Mouse (Mus musculus): Measurements from ENCODE around the gene P2ry13.

P2ry13 gene

DNA sequence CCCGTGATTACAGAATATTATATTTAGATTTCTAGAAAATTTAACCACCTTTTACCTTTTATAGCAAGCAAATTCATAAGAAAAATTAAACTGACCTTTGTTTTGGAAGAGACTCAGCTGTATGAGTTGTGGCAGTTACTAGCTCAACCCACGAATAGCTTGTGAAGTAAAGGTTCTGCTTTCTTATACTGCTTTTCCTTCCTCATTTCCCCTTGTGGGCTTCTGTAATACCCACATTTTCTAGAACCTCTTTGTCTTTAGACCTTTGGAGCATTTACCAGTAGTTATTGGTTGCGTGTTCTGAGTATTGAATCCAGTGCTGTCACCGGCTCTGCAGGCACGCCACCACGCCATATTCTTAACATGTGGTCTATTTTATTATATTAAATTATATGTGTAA, at the start of gene P2ry13:
TSS of gene P2ry13 (minus strand) at position 156 of the 400 bp plus-strand sequence.
- DNase-seq (ENCODE audit: low read depth), result no peak

DNA sequence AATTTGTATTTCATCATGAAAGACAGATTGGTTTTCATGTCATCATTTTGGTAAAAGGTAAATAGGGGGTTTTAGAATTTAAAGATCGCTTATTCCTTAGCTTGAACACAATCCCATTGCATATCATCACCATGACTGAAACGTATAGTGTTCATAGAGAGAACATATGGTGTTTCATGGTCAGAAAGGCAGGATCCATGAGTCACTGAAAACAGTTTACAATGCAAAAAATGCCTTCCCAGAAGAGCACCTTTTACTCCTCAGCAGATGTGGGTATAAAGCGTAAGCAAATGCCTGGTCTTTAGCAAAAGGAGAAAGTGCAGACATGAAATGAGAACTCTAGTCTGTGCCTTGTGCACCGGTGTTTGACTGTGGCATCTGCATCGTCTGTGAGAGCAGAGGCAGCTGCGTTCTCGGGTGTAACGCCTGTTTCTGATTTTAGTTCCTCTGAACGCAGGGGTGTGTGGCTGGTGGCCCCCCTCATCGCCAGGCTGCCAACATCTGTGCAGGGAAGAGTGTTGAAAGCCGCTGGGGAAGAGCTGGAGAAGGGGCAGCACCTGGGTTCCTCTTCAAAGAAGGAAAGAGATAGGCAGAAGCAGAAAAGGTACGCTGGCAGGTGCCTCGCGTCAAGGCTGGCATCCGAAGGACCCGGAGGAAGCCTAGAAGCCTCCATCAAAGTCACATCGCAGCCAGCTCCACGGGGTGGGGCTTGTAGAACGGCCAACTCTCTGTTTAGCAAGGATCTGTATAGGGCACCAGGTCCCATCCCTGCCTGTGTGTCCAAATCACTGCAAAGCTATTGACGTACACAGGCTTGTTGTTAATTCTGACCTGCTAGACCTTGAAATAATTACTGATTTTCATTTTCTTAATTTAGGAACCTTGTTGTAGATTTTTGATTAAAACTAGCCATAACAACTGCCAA, 47.3 kb upstream of the P2ry13 start:
- no peak for DNase-seq (ENCODE audit: low read depth)

DNA sequence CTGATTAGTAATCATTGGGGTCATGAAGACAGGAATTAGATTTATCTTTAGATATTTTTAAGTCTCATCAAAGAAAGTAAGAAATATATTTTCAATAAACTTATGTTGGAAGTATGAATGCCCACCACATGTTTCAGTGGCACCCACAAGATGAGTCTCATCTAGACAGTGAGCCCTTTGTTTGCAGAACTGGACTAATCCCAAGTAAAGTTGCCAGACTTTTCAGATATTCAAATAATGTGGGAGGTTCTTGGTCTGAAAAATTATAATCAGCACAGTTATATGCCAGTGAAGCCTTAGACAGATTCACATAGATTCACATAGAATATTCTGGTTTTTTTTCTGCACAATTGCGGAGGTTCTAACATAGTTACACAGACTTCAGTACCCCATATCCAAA, 39.8 kb upstream of the P2ry13 start:
- no peak for DNase-seq (ENCODE audit: low read depth)

DNA sequence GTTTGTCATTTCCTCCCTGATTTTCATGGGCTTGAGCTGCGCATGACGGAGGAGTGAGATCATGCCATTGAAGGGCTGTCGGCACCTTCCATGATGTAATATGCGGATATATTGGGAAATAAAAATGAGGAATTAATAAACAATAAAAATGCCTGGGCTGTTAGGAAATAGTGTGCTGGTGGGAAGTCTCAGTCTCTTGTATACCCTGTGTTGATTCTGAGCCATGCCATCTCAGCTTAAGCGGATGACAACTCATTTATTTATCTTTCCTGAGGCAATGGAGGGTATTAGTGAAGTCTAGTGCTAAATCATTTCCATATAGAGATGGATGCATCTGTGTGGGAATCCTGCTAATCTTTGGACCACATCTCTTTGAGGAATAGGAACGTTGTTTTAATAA, 37.3 kb upstream of the P2ry13 start:
- no peak for DNase-seq (ENCODE audit: low read depth)

DNA sequence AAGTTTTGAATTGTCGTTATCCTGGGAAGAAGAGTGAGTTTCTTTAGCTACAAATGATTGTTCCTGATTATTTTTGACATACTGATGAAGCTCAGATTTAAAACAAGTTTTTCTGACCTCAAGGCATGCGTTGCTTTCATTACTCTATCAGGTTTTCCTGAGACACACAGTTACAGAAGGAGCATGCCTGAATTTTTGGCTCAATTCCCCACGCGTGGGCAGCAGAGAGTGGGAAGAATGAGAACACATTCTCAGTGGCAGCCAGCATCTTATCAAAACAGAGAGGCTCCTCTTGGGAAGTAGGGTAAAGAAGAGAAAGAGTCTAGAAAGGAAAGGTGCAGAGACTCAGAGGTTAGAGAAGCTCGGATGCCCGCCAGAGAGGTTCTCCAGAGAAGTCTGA, 32.7 kb upstream of the P2ry13 start:
- DNase-seq (ENCODE audit: low read depth), result no peak

DNA sequence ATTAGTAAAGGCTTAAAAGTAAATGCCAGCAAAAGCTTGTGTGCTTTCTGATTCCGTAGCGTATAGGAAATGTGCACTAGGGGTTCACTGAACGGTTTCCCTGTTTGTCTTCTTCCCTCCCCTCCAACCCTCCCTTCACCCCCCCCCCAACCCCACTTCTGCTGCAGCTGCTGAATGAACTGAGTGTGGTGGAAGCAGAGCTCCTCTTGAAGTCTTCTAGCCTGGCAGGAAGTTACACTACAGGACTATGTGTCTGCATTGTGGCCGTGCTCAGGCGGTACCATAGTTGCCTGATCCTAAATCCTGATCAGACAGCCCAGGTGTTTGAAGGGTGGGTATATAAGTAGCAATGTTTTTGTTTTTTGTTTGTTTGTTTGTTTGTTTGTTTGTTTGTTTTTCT, 24.2 kb upstream of the P2ry13 start:
- DNase-seq (ENCODE audit: low read depth), result no peak

DNA sequence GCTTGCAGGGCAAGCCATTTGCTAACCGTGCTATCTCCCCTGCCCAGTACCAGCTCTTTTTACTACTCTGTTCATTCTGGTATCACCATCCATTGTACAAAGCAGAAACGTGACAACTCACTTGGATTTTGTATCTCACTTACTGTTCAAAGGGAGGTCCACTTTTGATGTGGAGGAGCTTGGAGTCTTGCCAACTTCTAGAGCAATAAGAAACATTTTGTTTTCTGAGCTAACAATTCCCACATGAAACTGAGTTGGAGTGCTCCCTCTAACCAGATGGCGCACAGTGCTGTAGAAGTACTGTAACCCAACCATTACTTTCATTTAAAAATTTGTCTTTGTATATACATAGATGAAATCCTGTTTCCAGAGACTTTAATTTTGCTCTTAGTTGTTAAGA, 20.2 kb upstream of the P2ry13 start:
- no peak for DNase-seq (ENCODE audit: low read depth)

DNA sequence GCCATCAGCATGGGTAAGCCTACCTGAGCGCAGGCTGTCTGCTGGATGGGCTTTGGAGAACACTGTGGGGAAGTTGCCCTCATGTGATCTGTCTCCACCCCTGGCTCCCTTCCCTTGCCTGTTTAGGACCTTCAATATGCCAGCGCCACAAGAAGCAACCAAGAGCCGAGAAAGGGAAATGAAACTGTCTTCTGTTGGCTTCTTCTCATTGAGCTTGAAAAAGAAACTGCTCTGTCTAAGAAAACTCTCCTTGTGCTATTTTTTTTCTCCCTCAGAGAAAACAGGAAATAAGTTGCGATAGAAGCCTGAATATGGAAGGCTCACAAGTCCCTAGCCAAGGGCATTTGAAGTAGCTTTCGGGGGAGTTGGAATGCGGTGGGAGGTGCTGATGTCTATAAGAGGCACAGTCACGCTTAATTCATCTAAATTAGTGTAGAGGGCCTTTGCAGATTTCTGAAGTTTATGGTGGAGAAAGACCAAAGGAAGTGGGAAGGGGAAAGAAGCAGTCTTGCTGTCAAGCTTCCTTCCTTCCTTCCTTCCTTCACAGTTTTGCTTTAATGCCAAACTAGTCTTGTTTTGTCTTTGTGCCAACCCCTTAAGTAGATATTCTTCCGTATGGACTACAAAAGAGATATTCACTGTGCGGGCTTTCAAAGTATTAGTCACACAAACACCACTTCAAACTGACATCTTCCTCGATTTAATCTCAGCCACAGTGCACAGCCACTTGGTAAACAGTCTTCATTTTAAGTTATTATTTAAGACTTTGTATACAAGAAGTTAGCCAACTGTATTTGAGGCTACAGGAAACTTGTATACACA, 18.3 kb upstream of the P2ry13 start:
- DNase-seq (ENCODE audit: low read depth), result no peak

DNA sequence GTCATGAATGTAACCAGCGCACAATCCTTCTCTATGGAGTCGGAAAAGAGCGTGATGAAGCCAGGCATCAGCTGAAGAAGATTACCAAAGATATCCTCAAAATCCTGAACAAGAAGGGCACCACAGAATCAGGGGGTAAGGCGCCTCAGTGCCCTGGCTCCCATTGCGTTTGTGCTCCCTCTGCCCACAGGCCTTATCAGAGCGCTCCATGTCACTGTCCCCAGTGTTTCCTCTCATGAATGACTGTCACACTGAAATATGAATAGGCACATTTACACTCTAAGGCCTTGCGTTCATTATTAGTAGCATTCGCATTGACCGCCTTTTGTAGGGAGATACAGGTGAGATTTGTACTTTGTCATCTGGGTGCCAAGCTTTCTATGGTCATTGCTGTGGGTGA, 17.0 kb upstream of the P2ry13 start:
- no peak for DNase-seq (ENCODE audit: low read depth)

DNA sequence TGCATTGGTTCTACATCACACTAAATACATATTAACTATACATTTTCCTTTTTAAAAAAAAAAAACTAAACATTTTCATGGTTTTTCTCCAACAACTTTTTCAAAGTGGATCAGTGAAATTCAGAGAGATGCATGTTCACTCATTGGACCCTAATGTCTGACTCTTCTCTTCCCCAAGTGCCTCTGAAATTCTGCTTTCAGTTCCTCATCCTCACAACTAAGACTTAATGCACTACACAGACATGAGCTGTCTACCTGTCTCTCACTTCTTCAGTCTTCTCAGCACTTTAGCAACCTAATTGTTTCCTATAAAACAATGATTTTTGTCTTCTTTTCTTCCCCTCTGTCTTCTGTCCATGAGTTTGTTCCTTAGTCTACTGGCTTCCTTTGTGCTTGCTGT, 14.7 kb upstream of the P2ry13 start:
- no peak for DNase-seq (ENCODE audit: low read depth)

DNA sequence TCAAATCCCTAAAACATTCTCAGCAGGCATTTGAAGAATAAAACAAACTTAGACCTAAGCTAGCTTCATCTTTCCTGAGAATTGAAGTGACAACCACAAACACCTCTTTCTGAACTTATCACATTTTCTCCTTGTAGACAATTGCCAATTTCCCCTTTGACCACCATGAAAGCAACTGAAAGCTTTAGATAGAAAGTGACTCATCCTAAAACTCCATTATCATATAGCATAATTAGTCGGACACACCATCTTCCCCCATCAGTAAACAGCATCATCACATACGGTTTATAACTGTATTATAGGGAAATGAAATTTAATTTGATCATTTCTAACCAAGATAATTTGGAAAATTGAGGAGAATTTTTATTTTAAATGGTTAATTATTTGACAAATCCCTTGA, 11.6 kb upstream of the P2ry13 start:
- DNase-seq (ENCODE audit: low read depth), result no peak

DNA sequence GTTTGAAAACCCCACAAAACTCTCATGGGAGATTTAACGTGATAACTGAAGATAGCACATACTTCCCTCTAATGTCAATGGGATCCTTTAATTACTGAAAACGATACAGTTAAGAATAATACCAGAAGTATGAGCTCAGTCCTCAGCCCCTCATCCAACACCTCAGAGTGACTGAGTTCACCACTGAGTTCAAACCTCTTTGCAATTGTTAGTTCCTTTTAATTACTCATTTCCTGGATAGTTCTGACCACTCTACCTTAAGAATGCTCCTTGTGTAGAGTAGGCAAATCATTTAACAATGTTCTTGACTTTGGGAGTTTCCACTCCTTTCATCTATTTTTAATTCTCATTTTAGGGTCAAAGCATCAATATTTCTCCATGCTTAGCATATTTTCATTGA, 8.6 kb upstream of the P2ry13 start:
- no peak for DNase-seq (ENCODE audit: low read depth)

DNA sequence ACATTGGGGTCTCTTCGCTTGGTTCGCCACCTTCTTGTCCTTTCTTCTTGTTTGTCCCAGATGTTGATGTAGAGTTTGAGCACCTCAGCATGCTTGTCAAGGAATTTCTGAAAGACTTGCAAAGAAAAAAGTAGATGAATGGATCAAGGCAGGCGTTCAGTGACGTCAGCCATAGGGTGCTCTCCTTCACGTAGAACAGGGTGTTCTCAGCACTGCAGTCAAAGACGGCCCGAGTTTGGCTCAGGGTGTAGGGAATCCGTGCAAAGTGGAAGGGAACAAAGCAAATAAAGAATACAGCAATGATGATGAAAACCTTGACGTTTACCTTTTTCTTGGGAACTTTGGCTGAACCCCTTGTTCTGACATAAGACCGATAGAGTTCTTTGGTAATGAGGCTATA, 6.5 kb upstream of the P2ry13 start:
- no peak for DNase-seq (ENCODE audit: low read depth)

DNA sequence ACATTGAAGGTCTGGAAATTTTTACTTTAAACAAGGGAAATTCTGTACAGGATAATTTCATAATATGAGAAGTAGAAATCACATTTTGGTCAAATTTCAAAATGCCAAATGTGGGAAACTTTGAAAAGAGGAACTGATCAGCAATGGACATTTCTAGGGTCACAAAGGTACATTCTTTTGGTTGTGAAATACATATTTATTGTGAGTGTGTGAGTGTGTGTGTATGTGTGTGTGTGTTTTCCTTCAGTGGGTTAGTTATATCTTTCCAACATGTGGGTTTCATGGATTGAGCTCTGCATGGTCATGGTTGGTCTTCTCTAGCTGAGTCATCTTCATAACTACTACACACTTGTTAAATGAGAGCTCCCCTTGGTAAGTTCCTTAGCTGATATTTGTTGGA, 1.7 kb upstream of the P2ry13 start:
- DNase-seq (ENCODE audit: low read depth), result no peak

DNA sequence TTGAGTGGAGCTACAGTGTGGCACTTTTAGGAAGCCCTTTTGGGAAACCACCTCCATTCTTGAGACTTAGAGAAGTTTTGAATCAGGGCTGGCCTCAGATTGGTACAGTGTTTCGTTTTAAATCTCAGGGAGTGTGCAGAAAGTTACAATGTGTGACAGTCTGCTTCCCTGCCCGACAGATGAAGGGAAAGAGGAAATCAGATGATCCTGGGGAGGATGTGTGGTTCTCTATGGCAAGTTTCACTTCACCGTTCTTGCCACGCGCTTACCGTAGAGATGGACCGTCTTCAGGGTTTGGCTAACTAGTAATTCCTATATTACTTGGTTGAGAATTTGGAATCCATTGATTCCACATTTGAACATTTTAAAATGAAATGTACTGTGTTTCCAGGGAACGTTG, 1.1 kb upstream of the P2ry13 start:
- DNase-seq (ENCODE audit: low read depth), result no peak

DNA sequence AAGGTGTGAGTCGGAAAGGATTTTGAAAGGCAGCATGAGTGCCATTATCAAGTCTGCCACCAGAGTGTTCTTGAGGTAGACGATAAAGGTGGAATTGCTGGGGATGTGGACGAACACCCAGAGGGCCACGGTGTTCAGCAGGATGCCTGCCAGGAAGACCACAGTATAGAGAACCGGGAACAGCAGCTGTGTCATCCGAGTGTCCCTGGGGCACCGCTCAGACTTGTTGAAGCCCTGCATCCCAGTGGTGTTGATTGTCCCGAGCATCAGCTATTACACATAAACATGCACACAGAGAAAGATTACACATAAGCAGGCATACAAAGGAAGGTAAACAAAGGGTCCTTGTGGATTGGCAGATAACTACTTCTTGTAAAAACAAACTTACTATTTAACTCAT, 593 bp downstream of the P2ry13 start:
- no peak for DNase-seq (ENCODE audit: low read depth)

DNA sequence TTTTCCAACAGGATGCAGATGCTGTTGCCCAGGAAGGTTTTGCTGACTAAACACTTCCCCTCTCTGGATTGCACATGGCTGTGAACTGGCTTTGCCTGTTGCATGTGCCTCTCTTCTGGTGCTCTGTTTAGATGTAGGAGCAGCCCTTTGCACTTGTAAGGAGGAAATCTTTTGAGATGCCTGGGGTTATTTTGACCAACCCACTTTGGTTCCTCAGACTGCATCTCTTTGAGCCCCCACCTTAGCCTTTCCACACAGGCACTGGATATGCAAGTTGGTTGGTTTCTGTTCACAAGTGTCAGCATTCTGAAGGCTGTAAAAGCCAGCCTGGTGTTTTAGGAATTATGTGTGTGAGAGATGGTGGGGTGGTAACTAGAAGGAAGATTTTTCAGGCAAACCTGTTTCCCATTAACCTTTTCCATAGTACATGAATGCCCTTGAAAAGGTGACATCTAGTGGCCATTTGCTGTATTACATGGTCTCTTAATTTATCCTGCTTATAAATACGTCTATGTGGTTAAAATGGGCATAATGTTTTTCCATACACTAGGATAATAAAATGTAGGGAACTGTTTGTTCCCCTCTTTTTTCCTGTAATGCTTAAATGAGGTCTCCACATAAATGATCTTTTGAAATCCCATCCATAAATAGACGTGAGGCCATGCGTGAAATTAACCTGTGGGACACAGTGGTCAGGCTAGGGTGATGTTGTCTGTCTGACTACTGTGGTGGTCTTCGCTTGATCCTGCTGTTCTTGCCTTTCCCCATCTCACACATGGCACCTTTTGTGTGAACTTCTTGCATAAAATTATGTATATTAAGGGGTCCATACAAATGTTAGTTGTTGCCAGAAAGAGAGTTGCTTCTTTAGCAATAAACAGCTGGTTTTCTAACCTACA, 1.8 kb downstream of the P2ry13 start:
- peak; percentile 38 for DNase-seq (ENCODE audit: low read depth)

DNA sequence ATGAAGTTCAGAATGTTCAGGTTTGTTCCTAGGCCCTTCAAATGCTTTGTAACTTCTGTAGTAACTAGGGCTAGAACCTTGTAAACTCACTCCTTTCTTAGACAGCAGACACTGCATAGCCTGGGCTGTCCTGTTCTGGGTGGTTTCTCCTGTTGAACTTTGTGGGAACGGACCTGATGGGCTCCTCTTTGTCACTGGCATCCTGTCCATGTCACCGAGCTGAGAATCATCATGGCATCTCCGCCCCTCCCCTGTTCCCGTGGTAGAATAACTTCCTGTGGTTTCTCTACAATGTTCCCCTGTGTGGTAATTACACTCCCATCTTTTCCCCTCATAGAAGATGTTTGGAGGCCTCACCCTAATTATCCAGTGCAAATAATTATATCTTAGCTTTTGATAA, 4.7 kb downstream of the P2ry13 start:
- no peak for DNase-seq (ENCODE audit: low read depth)

DNA sequence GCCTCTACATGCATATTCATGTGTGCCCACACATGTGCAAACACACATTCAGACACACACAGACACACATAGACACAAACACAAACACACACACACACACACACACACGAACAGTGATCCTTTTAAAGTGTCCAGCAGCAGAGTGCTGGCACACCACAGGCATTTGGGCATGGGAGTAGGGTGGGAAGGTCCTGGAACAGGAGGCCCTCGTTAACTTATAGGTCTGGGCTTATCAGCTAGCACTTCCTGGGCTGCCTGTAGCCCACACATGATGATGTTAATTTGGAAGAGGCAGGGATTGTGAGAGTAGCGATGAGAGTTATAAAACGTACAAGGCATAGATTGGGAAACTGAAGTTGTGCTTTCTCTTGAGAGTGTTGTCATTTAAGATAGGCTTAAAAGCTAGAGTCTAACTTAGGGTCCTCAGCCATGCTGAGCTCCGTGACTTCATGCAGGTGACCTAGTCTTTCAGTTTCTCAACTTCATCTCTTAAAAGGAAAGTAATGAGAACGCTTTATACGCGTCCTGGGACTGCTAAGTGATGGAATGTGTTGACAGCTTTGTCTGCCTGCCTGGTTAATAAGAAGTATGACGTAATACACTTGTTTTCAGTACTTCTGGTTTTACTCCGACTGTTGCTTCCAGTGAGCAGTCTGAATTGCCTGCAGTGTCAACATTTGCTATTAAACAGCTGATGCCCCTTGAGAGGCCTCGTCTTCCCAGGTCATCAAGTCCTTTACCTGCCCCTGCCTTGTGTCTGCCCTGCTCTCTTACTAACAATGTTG, 5.8 kb downstream of the P2ry13 start:
- peak; percentile 46 for DNase-seq (ENCODE audit: low read depth)

DNA sequence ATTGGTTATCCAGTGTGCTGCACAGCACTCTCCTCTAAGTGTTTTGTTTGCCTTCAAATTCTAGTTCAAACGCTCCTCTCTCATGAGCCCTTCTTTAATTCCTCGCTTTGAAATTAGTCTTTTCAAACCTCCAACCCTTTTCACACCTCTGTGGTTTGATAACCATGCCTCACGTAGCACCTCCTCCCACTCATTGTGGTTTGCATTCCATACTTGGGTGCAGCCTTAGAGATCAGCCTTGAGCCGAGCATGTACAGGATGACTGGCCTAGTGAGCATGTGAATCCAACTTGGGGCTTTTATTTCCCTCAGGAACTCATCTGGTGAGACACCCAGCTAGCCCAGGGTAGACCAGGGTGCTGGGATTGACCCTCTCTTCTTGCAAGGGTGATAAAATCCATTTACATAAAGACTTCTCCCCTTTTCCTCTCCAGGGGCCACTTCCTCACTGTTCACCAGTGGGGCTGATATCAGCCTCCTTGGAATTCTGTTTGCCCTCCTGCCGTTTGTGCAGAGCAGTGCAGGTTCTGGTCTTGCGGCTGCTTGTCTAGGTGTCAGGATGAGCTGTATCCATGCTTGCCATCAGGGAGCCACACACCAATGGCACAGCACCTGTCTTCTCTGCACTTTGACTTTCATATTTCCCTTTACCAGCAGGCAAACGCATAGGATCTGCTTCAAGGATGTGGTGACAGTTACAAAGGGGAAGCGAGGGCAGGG, 6.7 kb downstream of the P2ry13 start:
- no peak for DNase-seq (ENCODE audit: low read depth)
